Mouse (Mus musculus) liver, adult (tissue): ENCODE results near the gene Traf3ip3.

Source experiments
- GATA4 ChIP-seq: IDR thresholded peaks from 2 replicates; pipeline ENCODE4 v1.6.1; 2014; ENCODE audit warnings: mild to moderate bottlenecking, low read length; ENCODE audit not compliant: insufficient replicate concordance

Gene Traf3ip3

DNA sequence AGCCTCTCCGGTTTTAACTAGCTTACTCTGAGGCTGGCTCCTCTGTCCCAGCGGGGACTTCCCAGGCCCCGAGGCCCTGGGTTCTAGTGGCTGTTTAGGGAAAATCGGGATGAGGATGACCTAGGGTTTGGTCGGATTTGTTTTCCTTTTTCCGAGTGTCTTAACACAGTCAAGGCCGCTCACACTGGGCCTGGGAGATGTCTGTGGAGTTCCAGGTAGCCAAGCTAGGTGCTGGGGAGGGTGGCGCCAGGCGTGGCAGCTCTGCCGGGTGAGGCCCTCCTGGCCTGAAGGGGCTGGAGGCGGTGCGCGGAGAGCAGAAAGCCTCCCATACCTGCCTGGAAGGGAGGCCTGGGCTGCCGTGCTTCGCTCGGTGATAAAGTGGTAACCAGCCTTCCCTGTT lies 47.9 kb downstream of the Traf3ip3 start:
- no peak for TF ChIP-seq GATA4

- no peak for TF ChIP-seq GATA4
These were observed 48.6 kb downstream of the Traf3ip3 start, which contains the start of gene Irf6 for GRCm38 (mm10) chr1:193152872-193153271. Gene Irf6 (plus strand): TSS chr1:193153111.

DNA sequence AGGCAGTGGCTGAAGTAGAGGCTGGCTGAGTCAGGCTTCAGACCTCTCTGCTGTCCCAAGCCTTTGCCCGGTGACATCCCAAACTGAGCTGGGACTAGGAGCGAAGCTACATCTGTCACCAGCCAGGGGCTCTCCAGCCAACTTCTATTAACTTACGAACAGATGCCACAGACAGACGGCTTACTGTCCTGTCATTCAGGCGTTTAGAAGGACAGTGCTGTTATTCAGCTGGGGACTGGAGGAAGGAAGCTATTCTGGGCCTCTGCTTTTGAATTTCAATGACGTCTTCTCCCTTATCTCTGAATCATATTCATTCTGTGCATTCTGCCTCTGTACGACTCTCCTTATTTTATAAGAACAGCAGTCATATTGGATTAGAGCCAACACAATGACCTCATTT lies 50.4 kb downstream of the Traf3ip3 start:
- no peak for TF ChIP-seq GATA4

DNA sequence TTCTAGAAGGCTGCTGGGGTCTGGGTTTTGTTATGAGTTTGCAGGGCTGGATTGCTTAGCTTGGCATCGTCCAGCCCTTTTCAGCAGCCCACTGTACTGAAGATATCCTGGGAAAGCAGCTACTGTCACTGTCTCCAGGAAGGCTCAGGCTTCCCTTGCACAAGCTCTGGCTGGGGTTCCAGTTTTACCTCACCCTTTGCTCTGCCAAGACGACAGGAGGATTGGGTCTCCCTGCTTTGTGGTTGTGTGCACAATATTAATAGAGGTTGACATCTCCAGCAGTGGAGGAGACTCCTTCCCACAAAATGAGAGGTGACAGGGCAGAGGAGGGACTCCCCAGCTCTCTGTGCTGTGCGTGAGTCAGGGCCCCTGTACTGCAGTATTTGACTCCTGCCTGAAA lies 52.3 kb downstream of the Traf3ip3 start:
- TF ChIP-seq GATA4 = no peak

GRCm38 (mm10) chr1:193146416-193146815 lies 55.1 kb downstream of the Traf3ip3 start:
- no peak for TF ChIP-seq GATA4

DNA sequence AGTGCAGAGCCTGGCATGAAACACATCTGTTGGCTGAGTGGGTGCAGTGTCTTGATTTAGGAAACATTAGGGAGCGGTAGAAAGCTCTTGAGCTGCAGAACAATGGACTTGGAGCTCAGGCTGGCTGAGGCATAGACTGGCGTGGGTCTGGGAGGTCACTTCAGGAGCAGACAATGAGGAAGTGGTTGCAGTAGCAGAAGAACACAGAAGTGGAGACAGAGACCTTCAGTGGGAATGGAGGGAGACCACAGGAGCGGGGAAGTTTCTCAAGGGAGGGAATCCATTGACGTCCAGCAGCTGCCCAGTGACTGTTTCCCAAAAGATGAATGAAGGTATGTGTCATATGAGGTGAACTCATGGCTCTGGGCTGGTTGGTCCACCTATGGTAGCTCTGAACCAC lies 56.4 kb downstream of the Traf3ip3 start:
- TF ChIP-seq GATA4 = no peak

DNA sequence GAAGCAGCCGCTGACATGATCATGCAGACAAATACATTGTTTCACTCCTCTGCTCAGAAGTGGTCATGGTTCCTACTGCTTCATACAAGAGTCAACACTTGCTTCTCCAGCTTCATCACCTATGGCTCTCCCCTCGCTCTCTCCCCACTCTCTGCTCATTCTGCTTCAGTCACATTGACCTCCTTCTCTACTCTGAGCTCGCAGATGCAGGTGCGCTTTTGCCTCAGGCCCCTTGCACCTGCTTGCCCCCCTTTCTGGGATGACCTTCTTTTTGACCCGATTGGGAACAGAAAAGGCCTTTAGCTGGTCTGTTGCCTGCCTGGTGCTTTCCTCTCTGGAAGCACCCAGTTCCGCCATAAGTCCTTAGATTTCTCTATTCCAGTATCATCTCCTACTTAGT lies 57.0 kb downstream of the Traf3ip3 start:
- TF ChIP-seq GATA4 = no peak

DNA sequence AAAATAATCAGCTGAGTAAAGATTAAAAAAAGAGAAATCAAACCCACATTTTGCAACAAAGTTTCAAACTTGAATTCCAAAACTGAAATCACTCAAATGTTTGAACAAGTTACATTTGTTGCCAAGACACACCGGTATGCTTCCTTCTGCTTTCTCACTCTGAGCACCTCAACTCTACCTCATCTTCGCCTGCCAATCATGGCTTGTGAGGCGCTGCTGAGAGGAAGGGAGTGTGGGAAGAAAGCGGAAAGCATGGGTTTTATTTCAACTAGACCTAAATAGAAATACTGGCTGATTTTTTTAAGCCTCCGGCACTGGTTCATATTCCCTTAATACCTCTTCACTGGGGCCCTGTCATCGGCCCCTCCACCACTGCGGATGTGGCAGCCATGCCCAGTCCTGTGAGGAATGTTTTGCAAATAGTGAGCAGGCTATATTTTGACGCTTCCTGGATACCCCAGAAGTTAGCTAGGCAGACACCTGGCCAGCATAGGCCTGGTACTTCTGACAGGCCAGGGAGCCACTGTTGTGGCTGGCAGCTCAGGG lies 58.9 kb downstream of the Traf3ip3 start:
- TF ChIP-seq GATA4 = no peak

DNA sequence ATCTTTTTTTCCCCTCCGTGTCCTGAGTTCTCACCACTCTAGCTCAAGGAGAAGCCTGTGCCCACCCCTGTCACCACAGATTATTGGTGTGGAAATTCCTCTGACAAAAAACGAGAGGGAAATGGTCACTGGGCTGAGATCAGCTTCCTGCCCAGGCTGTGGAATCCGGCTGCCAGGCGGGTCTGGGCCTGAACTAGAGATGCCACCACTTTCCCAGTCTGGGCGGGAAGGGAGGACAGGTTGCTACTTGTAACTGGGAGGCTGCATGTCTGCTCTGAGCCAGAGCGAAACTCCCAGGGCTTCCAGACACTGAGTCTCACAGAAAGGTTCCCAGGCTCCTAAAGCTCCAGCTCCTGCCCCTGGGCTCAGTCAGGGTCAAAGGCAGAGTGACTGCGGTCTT lies 60.4 kb downstream of the Traf3ip3 start:
- no peak for TF ChIP-seq GATA4

- no peak for TF ChIP-seq GATA4
These were observed 62.8 kb downstream of the Traf3ip3 start for GRCm38 (mm10) chr1:193138669-193139068.

DNA sequence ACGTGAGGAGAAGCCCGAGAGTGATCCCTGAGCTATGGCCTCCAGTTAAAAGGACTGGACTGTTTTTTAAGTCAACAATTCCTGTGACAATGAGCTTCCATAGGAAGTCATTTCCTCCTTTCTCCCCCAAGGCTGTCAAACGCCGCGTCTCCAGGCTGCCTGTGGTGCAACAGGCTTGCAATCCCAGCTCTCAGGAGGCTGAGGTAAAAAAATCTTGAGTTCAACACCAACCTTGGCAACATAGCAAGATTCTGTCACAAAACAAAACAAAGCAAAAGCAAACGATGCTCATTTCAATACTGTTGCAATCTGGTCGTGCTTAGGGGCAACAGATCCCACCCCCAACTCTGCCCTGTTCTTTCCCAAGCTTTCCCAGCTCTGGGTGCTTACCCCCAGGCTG lies 63.4 kb downstream of the Traf3ip3 start:
- TF ChIP-seq GATA4 = no peak

- TF ChIP-seq GATA4 = no peak
These were observed 67.8 kb downstream of the Traf3ip3 start for GRCm38 (mm10) chr1:193133726-193134125.

GRCm38 (mm10) chr1:193132385-193132784 lies 69.1 kb downstream of the Traf3ip3 start:
- no peak for TF ChIP-seq GATA4

GRCm38 (mm10) chr1:193131311-193131948 lies 70.1 kb downstream of the Traf3ip3 start:
- TF ChIP-seq GATA4 = no peak

DNA sequence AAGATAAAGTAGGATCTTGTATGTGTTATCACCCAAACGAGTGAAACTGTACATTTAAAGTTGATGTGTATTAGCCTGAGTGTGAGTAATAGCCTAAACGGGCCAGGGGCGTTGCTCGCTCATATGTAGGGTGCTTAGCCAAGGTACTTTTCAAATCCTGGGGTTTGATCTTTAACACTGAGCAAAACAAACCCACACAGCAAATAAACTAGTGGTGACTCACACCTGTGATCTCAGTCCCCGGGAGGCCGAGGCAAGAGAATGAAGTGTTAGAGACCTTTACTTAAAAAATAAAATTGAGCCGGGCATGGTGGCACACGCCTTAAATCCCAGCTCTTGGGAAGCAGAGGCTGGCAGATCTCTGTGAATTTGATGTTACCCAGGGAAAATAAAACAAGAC lies 70.7 kb downstream of the Traf3ip3 start:
- TF ChIP-seq GATA4 = no peak

- no peak for TF ChIP-seq GATA4
These were observed 71.1 kb downstream of the Traf3ip3 start for GRCm38 (mm10) chr1:193130456-193130825.
